Mouse (Mus musculus) heart, embryonic 12.5 days (tissue): Measurements from ENCODE around the gene Rbpj. TPM values are rescaled to one million over a fixed set of nuclear protein-coding genes. Genes with fewer than 3 reads are reported as not detected.

Experiments used
- ATAC-seq: fragments of 200-750 bp; cut with Nextera tagmentation; 2 replicates; pipeline ENCODE4 v1.8.0; 2017; ENCODE audit warnings: moderate TSS enrichment, moderate library complexity; ENCODE audit not compliant: insufficient number of reproducible peaks, low FRiP score
- H3K27ac ChIP-seq: fragments of 300-500 bp; sonication (generic); 2 replicates; pipeline ENCODE4 v1.5.1; 2016; ENCODE audit warnings: mild to moderate bottlenecking, moderate library complexity; ENCODE audit not compliant: poor library complexity, severe bottlenecking
- H3K27me3 ChIP-seq: fragments of 300-500 bp; sonication (generic); replicated peaks from 2 replicates; pipeline ENCODE4 v1.6.1; 2016; ENCODE audit warnings: mild to moderate bottlenecking, moderate library complexity
- H3K36me3 ChIP-seq: fragments of 300-500 bp; sonication (generic); 2 replicates; pipeline ENCODE4 v1.6.1; 2016; ENCODE audit warnings: mild to moderate bottlenecking, moderate library complexity
- H3K4me1 ChIP-seq: fragments of 300-500 bp; sonication (generic); replicated peaks from 2 replicates; pipeline ENCODE4 v1.6.1; 2016; ENCODE audit warnings: mild to moderate bottlenecking
- H3K4me2 ChIP-seq: fragments of 300-500 bp; sonication (generic); 2 replicates; pipeline ENCODE4 v1.6.1; 2016; ENCODE audit warnings: mild to moderate bottlenecking, moderate library complexity
- H3K4me3 ChIP-seq: fragments of 300-500 bp; sonication (generic); 2 replicates; pipeline ENCODE4 v1.5.1; 2016; ENCODE audit warnings: mild to moderate bottlenecking
- H3K9ac ChIP-seq: fragments of 300-500 bp; sonication (generic); 2 replicates; pipeline ENCODE4 v1.6.1; 2016; ENCODE audit warnings: mild to moderate bottlenecking, moderate library complexity
- H3K9me3 ChIP-seq: fragments of 300-500 bp; sonication (generic); replicated peaks from 2 replicates; pipeline ENCODE4 v1.6.1; 2016; ENCODE audit warnings: mild to moderate bottlenecking, moderate library complexity
- WGBS: fragments of 180-500 bp; shearing (Covaris S2); methylation state at CpG from one replicate; pipeline ENCODE4 v1.1.7; 2016; 5-methylcytosine and 5-hydroxymethylcytosine counted together
- polyA plus RNA-seq: library from polyadenylated mRNA; unstranded; fragments of >200 nt; fragmentation: Nextera tagmentation; extraction: Ambion mirVana; gene quantifications from 2 replicates; pipeline ENCODE4 v1.2.1, GENCODE M21; 2016

Rbpj gene
- polyA plus RNA-seq, 1 experiment from 2014 or later = 27.0 TPM

GRCm38 (mm10) chr5:53490697-53491099 is 24.7 kb downstream of the Rbpj start:
- no peak overlapping the region for H3K4me2 ChIP-seq
- no peak for ATAC-seq
- WGBS = 37% methylated on average over 5 of the region's 5 CpGs

GRCm38 (mm10) chr5:53493756-53494155 is 27.8 kb downstream of the Rbpj start:
- Histone ChIP-seq H3K27me3 (peaks cover 12% of the 10 kb centered on the region; the same call in 1 of the 2 replicates), H3K9me3 (no peaks in the 10 kb centered on the region), H3K27ac (no peak overlapping the region), H3K36me3 (no peaks in the 10 kb centered on the region), H3K9ac (no peak overlapping the region), H3K4me1 (peaks cover 7% of the 10 kb centered on the region; the same call in 1 of the 2 replicates), H3K4me2 (no peak overlapping the region), H3K4me3 (no peak overlapping the region)
- ATAC-seq = no peak
- WGBS = 67% methylated on average over 6 of the region's 6 CpGs

More at GRCm38 (mm10) chr5:53490697-53491099, 24.7 kb downstream of the Rbpj start:
- Histone ChIP-seq H3K4me3 (no peak overlapping the region), H3K27ac (no peak overlapping the region), H3K27me3 (peaks cover 16% of the 10 kb centered on the region), H3K4me1 (peaks cover 5% of the 10 kb centered on the region; the same call in 1 of the 2 replicates), H3K9ac (no peak overlapping the region), H3K9me3 (no peaks in the 10 kb centered on the region), H3K36me3 (no peaks in the 10 kb centered on the region)

GRCm38 (mm10) chr5:53494536-53495159 is 28.7 kb downstream of the Rbpj start:
- H3K9ac ChIP-seq = no peak overlapping the region
- H3K36me3 ChIP-seq = no peaks in the 10 kb centered on the region
- H3K9me3 ChIP-seq = no peaks in the 10 kb centered on the region
- no peak overlapping the region for H3K27ac ChIP-seq
- H3K4me3 ChIP-seq = no peak overlapping the region
- H3K4me2 ChIP-seq = no peak overlapping the region
- no peak for ATAC-seq
- H3K27me3 ChIP-seq = peaks cover 15% of the 10 kb centered on the region; the same call in 1 of the 2 replicates
- 81% methylated on average over 17 of the region's 17 CpGs for WGBS
- H3K4me1 ChIP-seq = peaks cover 7% of the 10 kb centered on the region; the same call in 1 of the 2 replicates

GRCm38 (mm10) chr5:53496846-53497549 is 31.0 kb downstream of the Rbpj start:
- Histone ChIP-seq H3K4me1 (0 out of 2 replicates have a peak, but pooled peaks cover 2% of the 10 kb centered on the region), H3K4me3 (no peak overlapping the region), H3K9me3 (no peaks in the 10 kb centered on the region), H3K27me3 (peaks cover 15% of the 10 kb centered on the region; the same call in 1 of the 2 replicates), H3K27ac (no peak overlapping the region), H3K4me2 (no peak overlapping the region), H3K36me3 (no peaks in the 10 kb centered on the region), H3K9ac (no peak overlapping the region)
- 63% methylated on average over 9 of the region's 9 CpGs for WGBS
- no peak; the same call in 1 of the 2 replicates for ATAC-seq

GRCm38 (mm10) chr5:53499571-53499970 is 33.6 kb downstream of the Rbpj start:
- H3K9me3 ChIP-seq = no peaks in the 10 kb centered on the region
- H3K4me2 ChIP-seq = no peak overlapping the region
- no peak overlapping the region for H3K27ac ChIP-seq
- no peak overlapping the region for H3K9ac ChIP-seq
- H3K36me3 ChIP-seq = no peaks in the 10 kb centered on the region
- H3K27me3 ChIP-seq = 0 out of 2 replicates have a peak, but pooled peaks cover 2% of the 10 kb centered on the region
- 0 out of 2 replicates have a peak, but pooled peaks cover 2% of the 10 kb centered on the region for H3K4me1 ChIP-seq
- 85% methylated on average over 3 of the region's 3 CpGs for WGBS
- no peak overlapping the region for H3K4me3 ChIP-seq
- ATAC-seq = no peak

- H3K27me3 ChIP-seq = peaks cover 6% of the 10 kb centered on the region
- no peak overlapping the region for H3K4me3 ChIP-seq
- 66% methylated on average over 10 of the region's 10 CpGs for WGBS
- H3K9ac ChIP-seq = no peak overlapping the region
- no peak overlapping the region for H3K4me2 ChIP-seq
- 0 out of 2 replicates have a peak, but pooled peaks cover 2% of the 10 kb centered on the region for H3K4me1 ChIP-seq
- H3K27ac ChIP-seq = no peak overlapping the region
- no peak for ATAC-seq
- H3K9me3 ChIP-seq = no peaks in the 10 kb centered on the region
- H3K36me3 ChIP-seq = no peaks in the 10 kb centered on the region
Observed at GRCm38 (mm10) chr5:53500509-53501145, 34.7 kb downstream of the Rbpj start.

- Histone ChIP-seq H3K27ac (no peak overlapping the region), H3K9me3 (no peaks in the 10 kb centered on the region), H3K9ac (no peak overlapping the region), H3K4me3 (no peak overlapping the region), H3K36me3 (no peaks in the 10 kb centered on the region), H3K27me3 (peaks cover 10% of the 10 kb centered on the region), H3K4me2 (no peak overlapping the region), H3K4me1 (no peaks in the 10 kb centered on the region)
- no peak for ATAC-seq
- 30% methylated on average over 2 of the region's 3 CpGs for WGBS
Observed at GRCm38 (mm10) chr5:53503261-53503660, 37.3 kb downstream of the Rbpj start.

- no peaks in the 10 kb centered on the region for H3K9me3 ChIP-seq
- no peak overlapping the region for H3K4me3 ChIP-seq
- ATAC-seq = no peak
- H3K27me3 ChIP-seq = peaks cover 15% of the 10 kb centered on the region
- WGBS = 78% methylated on average over 6 of the region's 6 CpGs
- H3K4me2 ChIP-seq = no peak overlapping the region
- no peaks in the 10 kb centered on the region for H3K36me3 ChIP-seq
- H3K4me1 ChIP-seq = 0 out of 2 replicates have a peak, but pooled peaks cover 4% of the 10 kb centered on the region
- no peak overlapping the region for H3K27ac ChIP-seq
- H3K9ac ChIP-seq = no peak overlapping the region
Observed at GRCm38 (mm10) chr5:53505751-53506150, 39.8 kb downstream of the Rbpj start.

- Histone ChIP-seq H3K36me3 (no peaks in the 10 kb centered on the region), H3K27me3 (peaks cover 25% of the 10 kb centered on the region), H3K9me3 (no peaks in the 10 kb centered on the region), H3K4me3 (no peak overlapping the region), H3K9ac (no peak overlapping the region), H3K4me2 (no peak overlapping the region), H3K27ac (no peak overlapping the region), H3K4me1 (0 out of 2 replicates have a peak, but pooled peaks cover 4% of the 10 kb centered on the region)
- WGBS = 68% methylated on average over 5 of the region's 5 CpGs
- no peak for ATAC-seq
Observed at GRCm38 (mm10) chr5:53507371-53507770, 41.4 kb downstream of the Rbpj start.

GRCm38 (mm10) chr5:53509465-53509864 is 43.5 kb downstream of the Rbpj start:
- Histone ChIP-seq H3K27ac (no peak overlapping the region), H3K4me2 (no peak overlapping the region), H3K27me3 (peaks cover 32% of the 10 kb centered on the region), H3K4me3 (no peak overlapping the region), H3K36me3 (no peaks in the 10 kb centered on the region), H3K9ac (no peak overlapping the region), H3K4me1 (0 out of 2 replicates have a peak, but pooled peaks cover 4% of the 10 kb centered on the region), H3K9me3 (no peaks in the 10 kb centered on the region)
- WGBS = 57% methylated on average over 10 of the region's 10 CpGs
- ATAC-seq = no peak

GRCm38 (mm10) chr5:53509927-53510326 is 44.0 kb downstream of the Rbpj start:
- 0 out of 2 replicates have a peak, but pooled peaks cover 4% of the 10 kb centered on the region for H3K4me1 ChIP-seq
- H3K4me3 ChIP-seq = no peak overlapping the region
- WGBS = 82% methylated on average over 2 of the region's 2 CpGs
- H3K9ac ChIP-seq = no peak overlapping the region
- ATAC-seq = no peak
- no peak overlapping the region for H3K27ac ChIP-seq
- no peaks in the 10 kb centered on the region for H3K36me3 ChIP-seq
- peaks cover 32% of the 10 kb centered on the region for H3K27me3 ChIP-seq
- no peaks in the 10 kb centered on the region for H3K9me3 ChIP-seq
- H3K4me2 ChIP-seq = no peak overlapping the region
